Mouse (Mus musculus) forebrain, embryonic 13.5 days (tissue): ENCODE results near the gene Fam169a. TPM values are rescaled to one million over a fixed set of nuclear protein-coding genes. Genes with fewer than 3 reads are reported as not detected.
A peak's percentile ranks its signal among the peaks of the same experiment; 100 is the strongest.
"Not testable (repeated sequence)": the region's sequence is repeated elsewhere in the genome, so short reads cannot be mapped to it uniquely, and the experiment has no call there.

Experiments used
- ATAC-seq: fragments of 200-750 bp; cut with Nextera tagmentation; 2 replicates; pipeline ENCODE4 v1.8.0; 2017
- H3K27ac ChIP-seq: fragments of 300-500 bp; sonication (generic); 2 replicates; pipeline ENCODE4 v1.5.1; 2015; ENCODE audit warnings: inconsistent platforms, mild to moderate bottlenecking, moderate library complexity
- H3K27me3 ChIP-seq: fragments of 300-500 bp; sonication (generic); 2 replicates; pipeline ENCODE4 v1.6.1; 2015; ENCODE audit warnings: mild to moderate bottlenecking, inconsistent platforms
- H3K36me3 ChIP-seq: fragments of 300-500 bp; sonication (generic); 2 replicates; pipeline ENCODE4 v1.6.1; 2015; ENCODE audit warnings: mild to moderate bottlenecking, inconsistent platforms; ENCODE audit not compliant: poor library complexity, severe bottlenecking
- H3K4me1 ChIP-seq: fragments of 300-500 bp; sonication (generic); 2 replicates; pipeline ENCODE4 v1.6.1; 2015; ENCODE audit warnings: inconsistent platforms
- H3K4me2 ChIP-seq: fragments of 300-500 bp; sonication (generic); 2 replicates; pipeline ENCODE4 v1.6.1; 2015; ENCODE audit warnings: inconsistent platforms, mild to moderate bottlenecking, moderate library complexity
- H3K4me3 ChIP-seq: fragments of 300-500 bp; sonication (generic); 2 replicates; pipeline ENCODE4 v1.5.1; 2015; ENCODE audit warnings: mild to moderate bottlenecking, inconsistent platforms
- H3K9ac ChIP-seq: fragments of 300-500 bp; sonication (generic); 2 replicates; pipeline ENCODE4 v1.6.1; 2015; ENCODE audit warnings: mild to moderate bottlenecking, inconsistent platforms
- H3K9me3 ChIP-seq: fragments of 300-500 bp; sonication (generic); replicated peaks from 2 replicates; pipeline ENCODE4 v1.6.1; 2016; ENCODE audit warnings: inconsistent platforms
- WGBS: fragments of 180-500 bp; shearing (Covaris S2); methylation state at CpG from one replicate; pipeline ENCODE4 v1.1.7; 2015; 5-methylcytosine and 5-hydroxymethylcytosine counted together
- polyA plus RNA-seq: library from polyadenylated mRNA; unstranded; fragments of >200 nt; fragmentation: Nextera tagmentation; extraction: Ambion mirVana; gene quantifications from 2 replicates; pipeline ENCODE4 v1.2.1, GENCODE M21; 2015

Fam169a gene
- polyA plus RNA-seq, 1 experiment from 2014 or later = 9.5 TPM

GRCm38 (mm10) chr13:97082432-97082831 lies 15.3 kb downstream of the Fam169a start:
- no peak for ATAC-seq
- Histone ChIP-seq H3K27ac (no peak overlapping the region), H3K4me2 (no peak overlapping the region), H3K27me3 (no peaks in the 10 kb centered on the region), H3K4me1 (no peaks in the 10 kb centered on the region), H3K9me3 (no peaks in the 10 kb centered on the region), H3K9ac (no peak overlapping the region), H3K36me3 (no peaks in the 10 kb centered on the region), H3K4me3 (no peak overlapping the region)
- 92% methylated on average over 7 of the region's 7 CpGs for WGBS

- H3K4me2 ChIP-seq = no peak overlapping the region
- no peak overlapping the region for H3K4me3 ChIP-seq
- no peak for ATAC-seq
- 67% methylated on average over 8 of the region's 9 CpGs for WGBS
- H3K27me3 ChIP-seq = no peaks in the 10 kb centered on the region
- H3K36me3 ChIP-seq = no peaks in the 10 kb centered on the region
- H3K27ac ChIP-seq = no peak overlapping the region
- H3K9me3 ChIP-seq = no peaks in the 10 kb centered on the region
- no peaks in the 10 kb centered on the region for H3K4me1 ChIP-seq
- no peak overlapping the region for H3K9ac ChIP-seq
These were observed 19.2 kb downstream of the Fam169a start for GRCm38 (mm10) chr13:97086316-97086715.

GRCm38 (mm10) chr13:97087421-97087820 lies 20.3 kb downstream of the Fam169a start:
- Histone ChIP-seq H3K4me1 (no peaks in the 10 kb centered on the region), H3K9ac (no peak overlapping the region), H3K27me3 (no peaks in the 10 kb centered on the region), H3K4me3 (no peak overlapping the region), H3K27ac (no peak overlapping the region), H3K36me3 (no peaks in the 10 kb centered on the region), H3K4me2 (no peak overlapping the region), H3K9me3 (no peaks in the 10 kb centered on the region)
- WGBS = 95% methylated on average over 6 of the region's 6 CpGs
- no peak for ATAC-seq

- no peak for ATAC-seq
- 58% methylated on average over 3 of the region's 3 CpGs for WGBS
- H3K36me3 ChIP-seq = no peaks in the 10 kb centered on the region
These were observed 21.1 kb downstream of the Fam169a start for GRCm38 (mm10) chr13:97088183-97088582.

GRCm38 (mm10) chr13:97095726-97096125 lies 28.6 kb downstream of the Fam169a start:
- 94% methylated on average over 4 of the region's 4 CpGs for WGBS
- Histone ChIP-seq H3K4me3 (no peak overlapping the region), H3K4me1 (no peaks in the 10 kb centered on the region), H3K27ac (no peak overlapping the region), H3K36me3 (no peaks in the 10 kb centered on the region), H3K4me2 (no peak overlapping the region), H3K27me3 (no peaks in the 10 kb centered on the region), H3K9ac (no peak overlapping the region), H3K9me3 (no peaks in the 10 kb centered on the region)
- no peak for ATAC-seq

More at GRCm38 (mm10) chr13:97088183-97088582, 21.1 kb downstream of the Fam169a start:
- no peak overlapping the region for H3K4me2 ChIP-seq
- H3K9me3 ChIP-seq = no peaks in the 10 kb centered on the region
- no peak overlapping the region for H3K27ac ChIP-seq
- no peak overlapping the region for H3K9ac ChIP-seq
- no peaks in the 10 kb centered on the region for H3K27me3 ChIP-seq
- H3K4me3 ChIP-seq = no peak overlapping the region
- H3K4me1 ChIP-seq = no peaks in the 10 kb centered on the region

GRCm38 (mm10) chr13:97099187-97099852 lies 32.2 kb downstream of the Fam169a start, which contains the start of gene Gm6169:
TSS of gene Gm6169 (minus strand) at chr13:97099237.
- no peaks in the 10 kb centered on the region for H3K36me3 ChIP-seq
- no peaks in the 10 kb centered on the region for H3K4me1 ChIP-seq
- 82% methylated on average over 22 of the region's 22 CpGs for WGBS
- no peak within 1 kb of the TSS for H3K4me3 ChIP-seq
- no peaks in the 10 kb centered on the region for H3K9me3 ChIP-seq
- no peaks in the 10 kb centered on the region for H3K27me3 ChIP-seq
- H3K4me2 ChIP-seq = no peak within 1 kb of the TSS
- ATAC-seq = peak; percentile 41; the same call in 1 of the 2 replicates
- no peak within 1 kb of the TSS for H3K9ac ChIP-seq
- no peak within 1 kb of the TSS for H3K27ac ChIP-seq

GRCm38 (mm10) chr13:97104996-97105395 lies 37.9 kb downstream of the Fam169a start:
- no peaks in the 10 kb centered on the region for H3K9me3 ChIP-seq
- WGBS = 78% methylated on average over 7 of the region's 7 CpGs
- H3K4me3 ChIP-seq = no peak overlapping the region
- no peaks in the 10 kb centered on the region for H3K4me1 ChIP-seq
- H3K27me3 ChIP-seq = no peaks in the 10 kb centered on the region
- ATAC-seq = no peak
- H3K9ac ChIP-seq = no peak overlapping the region
- no peak overlapping the region for H3K4me2 ChIP-seq
- H3K27ac ChIP-seq = no peak overlapping the region
- 0 out of 2 replicates have a peak, but pooled peaks cover 5% of the 10 kb centered on the region for H3K36me3 ChIP-seq

- H3K4me1 ChIP-seq, H3K9me3 ChIP-seq, H3K27me3 ChIP-seq, ATAC-seq, H3K4me2 ChIP-seq, H3K27ac ChIP-seq, H3K9ac ChIP-seq, H3K4me3 ChIP-seq: not testable (repeated sequence)
- WGBS = 92% methylated on average over 4 of the region's 4 CpGs
- 0 out of 2 replicates have a peak, but pooled peaks cover 11% of the 10 kb centered on the region for H3K36me3 ChIP-seq
These were observed 40.6 kb downstream of the Fam169a start for GRCm38 (mm10) chr13:97107721-97108120.

- Histone ChIP-seq H3K27me3 (no peaks in the 10 kb centered on the region), H3K27ac (no peak overlapping the region), H3K9me3 (no peaks in the 10 kb centered on the region), H3K9ac (no peak overlapping the region), H3K4me1 (no peaks in the 10 kb centered on the region), H3K36me3 (peaks cover 15% of the 10 kb centered on the region; the same call in 1 of the 2 replicates), H3K4me2 (no peak overlapping the region), H3K4me3 (no peak overlapping the region)
- no peak for ATAC-seq
- WGBS = 83% methylated on average over 4 of the region's 4 CpGs
These were observed 42.0 kb downstream of the Fam169a start for GRCm38 (mm10) chr13:97109046-97109445.

GRCm38 (mm10) chr13:97121341-97121740 lies 54.3 kb downstream of the Fam169a start:
- H3K4me3 ChIP-seq = no peak overlapping the region
- H3K27ac ChIP-seq = no peak overlapping the region
- no peak overlapping the region for H3K9ac ChIP-seq
- H3K4me2 ChIP-seq = no peak overlapping the region
- no peaks in the 10 kb centered on the region for H3K27me3 ChIP-seq
- H3K4me1 ChIP-seq = no peaks in the 10 kb centered on the region
- no peak for ATAC-seq
- 80% methylated on average over 3 of the region's 3 CpGs for WGBS
- H3K36me3 ChIP-seq = peaks cover 32% of the 10 kb centered on the region
- no peaks in the 10 kb centered on the region for H3K9me3 ChIP-seq

- not testable (repeated sequence) for H3K4me2 ChIP-seq, H3K9me3 ChIP-seq, ATAC-seq, H3K27ac ChIP-seq, H3K9ac ChIP-seq, H3K4me1 ChIP-seq, H3K27me3 ChIP-seq, H3K4me3 ChIP-seq
- 93% methylated on average over 4 of the region's 4 CpGs for WGBS
- peaks cover 36% of the 10 kb centered on the region for H3K36me3 ChIP-seq
These were observed 62.6 kb downstream of the Fam169a start for GRCm38 (mm10) chr13:97129654-97130053.

- not testable (repeated sequence) for H3K4me2 ChIP-seq, H3K27me3 ChIP-seq, ATAC-seq, H3K9me3 ChIP-seq, H3K9ac ChIP-seq, H3K4me1 ChIP-seq, H3K27ac ChIP-seq, H3K4me3 ChIP-seq
- H3K36me3 ChIP-seq = peaks cover 39% of the 10 kb centered on the region
- no CpG with 5 or more reads among the region's 2 CpGs for WGBS
These were observed 63.3 kb downstream of the Fam169a start for GRCm38 (mm10) chr13:97130413-97130812.
